Mouse (Mus musculus) neural tube, embryonic 14.5 days (tissue): ENCODE results near the gene Maml1. TPM values are rescaled to one million over a fixed set of nuclear protein-coding genes. Genes with fewer than 3 reads are reported as not detected.

ENCODE experiments used
- ATAC-seq: fragments of 200-750 bp; cut with Nextera tagmentation; 2 replicates; pipeline ENCODE4 v1.8.0; 2017; ENCODE audit warnings: low read depth, mild to moderate bottlenecking, moderate TSS enrichment, moderate library complexity
- H3K27ac ChIP-seq: fragments of 300-500 bp; sonication (generic); 2 replicates; pipeline ENCODE4 v1.5.1; 2014; ENCODE audit warnings: low read depth, mild to moderate bottlenecking, control low read depth, low read length, moderate library complexity, mixed read lengths
- H3K27me3 ChIP-seq: fragments of 300-500 bp; sonication (generic); 2 replicates; pipeline ENCODE4 v1.6.1; 2014; ENCODE audit warnings: low read length; ENCODE audit not compliant: control insufficient read depth, insufficient read depth
- H3K36me3 ChIP-seq: fragments of 300-500 bp; sonication (generic); 2 replicates; pipeline ENCODE4 v1.6.1; 2014; ENCODE audit warnings: low read length, mixed read lengths; ENCODE audit not compliant: control insufficient read depth, insufficient read depth
- H3K4me1 ChIP-seq: fragments of 300-500 bp; sonication (generic); 2 replicates; pipeline ENCODE4 v1.6.1; 2014; ENCODE audit warnings: low read length; ENCODE audit not compliant: control insufficient read depth, insufficient read depth
- H3K4me2 ChIP-seq: fragments of 300-500 bp; sonication (generic); 2 replicates; pipeline ENCODE4 v1.6.1; 2014; ENCODE audit warnings: mild to moderate bottlenecking, low read depth, low read length, control low read depth
- H3K4me3 ChIP-seq: fragments of 300-500 bp; sonication (generic); 2 replicates; pipeline ENCODE4 v1.5.1; 2014; ENCODE audit warnings: low read depth, low read length, control low read depth, mixed read lengths
- H3K9ac ChIP-seq: fragments of 300-500 bp; sonication (generic); replicated peaks from 2 replicates; pipeline ENCODE4 v1.6.1; 2014; ENCODE audit warnings: low read depth, mild to moderate bottlenecking, control low read depth, low read length, mixed read lengths
- H3K9me3 ChIP-seq: fragments of 300-500 bp; sonication (generic); 2 replicates; pipeline ENCODE4 v1.6.1; 2016; ENCODE audit warnings: low read length; ENCODE audit not compliant: control insufficient read depth
- WGBS: fragments of 180-500 bp; shearing (Covaris S2); extraction: QIAGEN DNeasy Blood & Tissue Kit; methylation state at CpG from one replicate; pipeline ENCODE4 v1.1.7; 2014; 5-methylcytosine and 5-hydroxymethylcytosine counted together
- polyA plus RNA-seq: library from polyadenylated mRNA; unstranded; fragments of >200 nt; fragmentation: Nextera tagmentation; extraction: Ambion mirVana; gene quantifications from 2 replicates; pipeline ENCODE4 v1.2.1, GENCODE M21; 2014

The Maml1 gene
- polyA plus RNA-seq, 1 experiment from 2014 or later: 3.5 TPM

DNA sequence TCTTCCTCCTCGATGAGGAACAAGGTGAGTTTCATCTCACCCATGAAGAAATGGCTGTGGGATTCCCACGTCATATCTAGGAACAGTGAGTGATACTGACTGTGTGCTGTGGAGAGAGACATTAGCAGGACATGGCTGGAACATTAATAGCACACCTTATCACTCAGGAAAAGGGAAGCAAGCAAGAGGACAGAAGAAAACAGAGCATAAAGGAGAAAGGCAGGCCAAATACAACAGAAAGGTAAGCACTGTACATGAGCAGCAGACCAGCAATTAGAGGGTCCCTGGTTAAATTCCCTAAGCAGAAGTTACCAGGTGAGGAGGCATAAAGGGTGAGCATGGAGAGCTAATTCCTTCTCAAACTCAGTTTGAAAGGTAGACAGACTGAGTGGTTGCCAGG lies 17.0 kb downstream of the Maml1 start:
- H3K27me3 ChIP-seq: no peaks in the 10 kb centered on the region
- H3K36me3 ChIP-seq: no peaks in the 10 kb centered on the region
- 91% methylated on average over 2 of the region's 2 CpGs for WGBS
- H3K9ac ChIP-seq: no peak overlapping the region
- H3K9me3 ChIP-seq: no peaks in the 10 kb centered on the region
- H3K4me3 ChIP-seq: no peak overlapping the region
- no peak for ATAC-seq
- no peaks in the 10 kb centered on the region for H3K4me1 ChIP-seq
- H3K4me2 ChIP-seq: no peak overlapping the region
- H3K27ac ChIP-seq: no peak overlapping the region

DNA sequence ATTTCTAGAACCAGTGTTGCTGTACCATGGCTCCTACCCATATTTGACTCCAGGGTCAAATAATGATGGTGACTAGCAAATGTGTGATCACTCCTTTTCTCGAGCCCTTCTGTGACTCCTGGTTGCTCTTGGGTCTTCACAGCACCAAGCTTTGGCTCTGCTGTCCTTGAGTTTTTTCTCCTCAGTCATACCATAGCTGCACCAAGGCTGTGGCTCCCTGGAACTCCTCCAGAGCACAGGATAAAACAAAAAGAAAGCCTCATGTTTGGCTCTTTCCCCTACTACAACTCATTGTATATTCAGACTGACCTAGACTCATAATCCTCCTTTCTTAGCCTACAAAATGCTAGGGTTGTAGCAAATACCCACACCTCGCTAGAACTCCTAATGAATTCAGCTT lies 19.3 kb downstream of the Maml1 start:
- 84% methylated on average over 2 of the region's 2 CpGs for WGBS
- no peak for ATAC-seq
- no peaks in the 10 kb centered on the region for H3K27me3 ChIP-seq

DNA sequence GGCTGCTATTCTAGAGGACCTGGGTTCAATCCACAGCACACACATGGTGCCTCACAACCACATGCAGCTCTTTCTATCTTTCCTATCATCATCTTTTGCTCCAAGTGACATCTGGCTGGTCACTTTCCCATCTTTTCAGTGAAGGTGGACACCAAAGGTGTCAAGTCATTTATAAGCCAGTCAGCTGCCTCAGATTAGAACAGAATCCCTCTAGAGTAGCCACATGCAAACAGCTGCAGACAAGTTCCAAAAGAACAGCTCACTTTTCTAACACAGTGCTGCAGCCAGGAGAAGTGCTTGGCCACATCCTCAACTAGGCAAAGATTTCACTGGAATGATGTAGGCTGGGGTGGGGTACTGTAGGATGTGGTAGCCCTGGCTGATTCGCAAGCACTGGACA lies 22.2 kb downstream of the Maml1 start:
- no peak overlapping the region for H3K9ac ChIP-seq
- H3K27me3 ChIP-seq: no peaks in the 10 kb centered on the region
- no peak overlapping the region for H3K27ac ChIP-seq
- H3K36me3 ChIP-seq: peaks cover 20% of the 10 kb centered on the region
- H3K4me3 ChIP-seq: no peak overlapping the region
- H3K4me2 ChIP-seq: no peak overlapping the region
- no peak for ATAC-seq
- no peaks in the 10 kb centered on the region for H3K4me1 ChIP-seq
- H3K9me3 ChIP-seq: no peaks in the 10 kb centered on the region
- 92% methylated on average over 1 of the region's 1 CpGs for WGBS

More for the DNA sequence above, 19.3 kb downstream of the Maml1 start:
- H3K27ac ChIP-seq: no peak overlapping the region
- H3K9me3 ChIP-seq: no peaks in the 10 kb centered on the region
- H3K9ac ChIP-seq: no peak overlapping the region
- H3K4me1 ChIP-seq: no peaks in the 10 kb centered on the region
- H3K4me3 ChIP-seq: no peak overlapping the region
- H3K4me2 ChIP-seq: no peak overlapping the region
- no peaks in the 10 kb centered on the region for H3K36me3 ChIP-seq

DNA sequence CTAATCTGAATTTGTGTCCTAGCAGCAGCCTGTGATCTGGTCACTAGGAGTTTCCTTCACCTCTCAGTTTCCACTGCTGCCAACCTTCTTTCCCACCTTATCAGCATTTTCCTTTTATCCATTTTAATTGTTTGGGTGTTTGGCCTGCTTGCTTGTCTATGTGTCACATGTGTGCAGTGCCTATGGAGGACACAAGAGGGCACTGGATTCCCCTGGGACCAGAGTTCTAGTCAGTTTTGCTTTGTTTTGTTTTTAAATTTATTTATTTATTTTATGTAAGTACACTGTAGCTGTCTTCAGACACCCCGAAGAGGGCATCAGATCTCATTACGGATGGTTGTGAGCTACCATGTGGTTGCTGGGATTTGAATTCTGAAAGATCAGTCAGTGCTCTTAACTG lies 22.9 kb downstream of the Maml1 start:
- Histone ChIP-seq H3K9me3 (no peaks in the 10 kb centered on the region), H3K4me2 (no peak overlapping the region), H3K4me1 (no peaks in the 10 kb centered on the region), H3K9ac (no peak overlapping the region), H3K27ac (no peak overlapping the region), H3K27me3 (no peaks in the 10 kb centered on the region), H3K4me3 (no peak overlapping the region), H3K36me3 (peaks cover 26% of the 10 kb centered on the region)
- 87% methylated on average over 2 of the region's 2 CpGs for WGBS
- ATAC-seq: no peak

DNA sequence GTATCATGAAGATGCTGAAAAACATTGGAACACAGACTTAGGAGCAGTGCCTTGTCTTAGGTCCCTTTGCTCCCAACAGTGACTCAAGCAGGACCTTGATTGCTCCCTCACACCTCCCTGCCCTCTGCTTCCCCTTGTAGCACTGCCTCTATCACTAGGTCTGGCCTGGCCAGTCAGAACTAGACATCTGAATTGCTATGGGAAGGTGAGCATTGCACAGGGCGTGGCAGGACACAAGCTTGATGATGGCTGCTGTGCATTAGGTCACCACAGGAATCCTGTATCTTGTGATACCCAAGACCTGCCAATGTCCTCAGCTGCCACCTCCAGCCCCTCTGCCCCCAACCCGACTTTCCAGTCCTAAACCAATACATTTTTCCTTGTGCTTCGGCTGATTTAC lies 25.1 kb downstream of the Maml1 start:
- no peak overlapping the region for H3K9ac ChIP-seq
- no peak overlapping the region for H3K4me3 ChIP-seq
- ATAC-seq: no peak
- no peak overlapping the region for H3K27ac ChIP-seq
- WGBS: 99% methylated on average over 3 of the region's 3 CpGs
- H3K36me3 ChIP-seq: peaks cover 36% of the 10 kb centered on the region
- no peaks in the 10 kb centered on the region for H3K9me3 ChIP-seq
- H3K4me2 ChIP-seq: no peak overlapping the region
- H3K4me1 ChIP-seq: no peaks in the 10 kb centered on the region
- H3K27me3 ChIP-seq: no peaks in the 10 kb centered on the region

DNA sequence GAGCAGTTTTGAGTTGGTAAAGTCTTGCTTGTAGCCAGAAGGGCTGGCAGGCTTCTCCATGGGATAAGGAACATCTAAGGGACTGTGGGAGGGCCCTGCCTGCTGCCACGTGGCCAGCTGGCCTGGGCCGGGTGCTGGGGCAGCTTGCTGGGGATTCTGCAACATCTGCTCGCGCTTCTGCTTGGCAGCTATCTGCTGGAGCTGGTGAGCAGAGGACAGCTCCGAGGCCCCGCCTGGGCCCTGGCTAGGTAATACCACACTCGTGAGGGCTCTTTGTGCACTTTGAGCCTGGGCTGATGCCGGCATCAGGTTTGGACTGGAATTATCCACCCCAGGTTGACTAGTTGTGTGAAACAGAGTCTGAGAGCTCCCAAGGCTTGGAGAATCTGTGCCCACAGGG lies 26.2 kb downstream of the Maml1 start:
- no peaks in the 10 kb centered on the region for H3K9me3 ChIP-seq
- H3K9ac ChIP-seq: no peak overlapping the region
- 92% methylated on average over 8 of the region's 8 CpGs for WGBS
- no peak overlapping the region for H3K4me2 ChIP-seq
- no peaks in the 10 kb centered on the region for H3K4me1 ChIP-seq
- H3K27ac ChIP-seq: no peak overlapping the region
- no peaks in the 10 kb centered on the region for H3K27me3 ChIP-seq
- ATAC-seq: no peak
- H3K36me3 ChIP-seq: peaks cover 44% of the 10 kb centered on the region
- H3K4me3 ChIP-seq: no peak overlapping the region

DNA sequence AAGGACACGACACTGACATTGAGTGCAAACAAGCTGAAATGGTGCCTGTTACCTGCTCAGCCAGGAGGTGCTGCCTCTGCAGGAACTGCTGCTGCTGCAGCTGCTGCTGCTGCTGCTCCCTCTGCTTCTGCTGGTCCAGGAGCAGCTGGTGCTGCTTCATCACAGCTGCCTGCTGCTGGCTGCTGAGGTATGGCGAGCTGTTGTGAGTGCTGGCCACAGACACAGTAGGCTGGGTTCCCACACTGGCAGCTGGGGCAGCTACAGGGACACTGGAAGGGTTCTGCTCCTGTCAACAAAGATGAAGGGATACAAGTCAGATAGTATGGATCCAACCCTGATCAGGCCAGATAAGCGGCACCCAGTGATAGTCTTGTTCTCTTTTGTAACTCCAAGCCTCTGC lies 28.9 kb downstream of the Maml1 start:
- Histone ChIP-seq H3K27ac (no peak overlapping the region), H3K4me3 (no peak overlapping the region), H3K4me1 (no peaks in the 10 kb centered on the region), H3K4me2 (no peak overlapping the region), H3K9ac (no peak overlapping the region), H3K36me3 (peaks cover 56% of the 10 kb centered on the region), H3K9me3 (no peaks in the 10 kb centered on the region), H3K27me3 (no peaks in the 10 kb centered on the region)
- 91% methylated on average over 3 of the region's 3 CpGs for WGBS
- ATAC-seq: no peak

DNA sequence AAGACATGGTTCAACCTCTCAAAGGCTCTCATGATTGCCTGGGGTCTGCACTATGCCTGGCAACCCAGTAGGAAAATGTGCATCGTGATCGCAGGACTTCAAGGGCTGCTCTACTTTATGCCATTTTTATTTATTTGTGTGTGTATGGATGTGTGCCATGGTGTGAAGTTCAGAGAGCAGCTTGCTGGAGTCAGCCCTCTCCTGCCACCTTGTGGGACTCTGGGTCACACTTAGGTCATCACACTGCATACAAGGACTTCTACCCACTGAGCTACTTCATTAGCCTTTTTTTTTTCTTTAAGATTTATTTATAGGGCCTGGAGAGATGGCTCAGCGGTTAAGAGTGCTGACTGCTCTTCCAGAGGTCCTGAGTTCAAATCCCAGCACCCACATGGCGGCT lies 30.1 kb downstream of the Maml1 start:
- WGBS: 93% methylated on average over 4 of the region's 4 CpGs
- peaks cover 66% of the 10 kb centered on the region for H3K36me3 ChIP-seq
- H3K9ac ChIP-seq: no peak overlapping the region
- H3K4me1 ChIP-seq: no peaks in the 10 kb centered on the region
- H3K4me3 ChIP-seq: no peak overlapping the region
- no peak overlapping the region for H3K27ac ChIP-seq
- no peaks in the 10 kb centered on the region for H3K9me3 ChIP-seq
- H3K27me3 ChIP-seq: no peaks in the 10 kb centered on the region
- no peak for ATAC-seq
- no peak overlapping the region for H3K4me2 ChIP-seq

DNA sequence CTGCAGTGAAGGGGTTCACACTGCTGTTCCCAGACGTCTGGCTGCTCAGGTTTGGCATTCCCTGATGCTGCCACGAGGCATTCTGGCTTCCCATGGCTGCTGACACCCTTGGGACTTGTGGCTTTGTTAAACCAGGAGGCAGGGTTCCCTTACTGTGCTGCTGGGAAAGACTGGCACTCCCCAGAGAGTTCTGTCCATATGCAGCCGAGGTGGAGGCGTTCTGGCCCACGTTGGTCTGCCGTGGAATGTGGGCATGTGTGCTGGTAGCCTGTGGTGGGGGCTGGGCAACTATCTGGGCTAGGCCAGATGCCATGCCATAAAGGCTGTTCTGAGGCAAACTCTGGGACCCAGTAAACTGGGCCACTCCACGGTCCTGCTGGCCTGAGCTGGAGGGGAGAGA lies 33.8 kb downstream of the Maml1 start:
- H3K4me3 ChIP-seq: no peak overlapping the region
- peaks cover 40% of the 10 kb centered on the region for H3K36me3 ChIP-seq
- no peaks in the 10 kb centered on the region for H3K27me3 ChIP-seq
- WGBS: 67% methylated on average over 7 of the region's 7 CpGs
- no peaks in the 10 kb centered on the region for H3K9me3 ChIP-seq
- no peak for ATAC-seq
- no peaks in the 10 kb centered on the region for H3K4me1 ChIP-seq
- H3K4me2 ChIP-seq: no peak overlapping the region
- no peak overlapping the region for H3K9ac ChIP-seq
- H3K27ac ChIP-seq: no peak overlapping the region

DNA sequence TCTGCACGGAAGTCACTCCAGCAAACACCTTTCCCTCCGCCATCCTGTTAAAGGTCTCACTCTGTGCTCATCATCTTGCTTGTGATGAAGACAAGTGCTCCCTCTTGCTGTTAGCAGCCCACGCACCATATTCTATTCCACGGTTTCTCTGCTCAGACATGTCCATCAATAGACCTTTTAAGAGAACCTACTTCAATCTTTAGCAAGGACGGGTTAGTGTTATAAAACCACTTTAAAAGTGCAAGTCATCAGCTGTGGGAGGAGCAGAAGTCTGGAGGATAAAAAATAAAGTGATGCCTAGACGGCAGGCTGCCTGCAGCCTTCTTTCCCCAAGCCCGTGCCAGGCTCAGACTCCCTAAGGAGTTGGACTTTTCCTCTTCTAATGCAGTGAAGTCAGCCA lies 35.5 kb downstream of the Maml1 start:
- H3K27ac ChIP-seq: no peak overlapping the region
- H3K9me3 ChIP-seq: no peaks in the 10 kb centered on the region
- H3K27me3 ChIP-seq: no peaks in the 10 kb centered on the region
- no peak overlapping the region for H3K4me3 ChIP-seq
- 86% methylated on average over 7 of the region's 7 CpGs for WGBS
- no peak for ATAC-seq
- H3K36me3 ChIP-seq: peaks cover 28% of the 10 kb centered on the region
- no peaks in the 10 kb centered on the region for H3K4me1 ChIP-seq
- no peak overlapping the region for H3K4me2 ChIP-seq
- no peak overlapping the region for H3K9ac ChIP-seq
